Mouse (Mus musculus): ENCODE data around the gene Slc25a53. TPM values are rescaled to one million over a fixed set of nuclear protein-coding genes. Genes with fewer than 3 reads are reported as not detected.
"Not testable (repeated sequence)": the region's sequence is repeated elsewhere in the genome, so short reads cannot be mapped to it uniquely, and the experiment has no call there.

Slc25a53 gene
- 1 to 10 TPM; 1.6 to 3.7 TPM for total RNA-seq (2021)
- long read RNA-seq, experiment 1, partial matches to known transcripts, result 0 of 1 reads
- long read RNA-seq, experiment 1, other reads (novel, unspliced or antisense), result 1 of 1 reads
- long read RNA-seq, experiment 2, partial matches to known transcripts, result 0 of 1 reads
- long read RNA-seq, experiment 2, other reads (novel, unspliced or antisense), result 1 of 1 reads

- DNase-seq, result peak; percentile 87 to 90
Measured at GRCm38 (mm10) chrX:137038000-137038483, at the start of gene Slc25a53. Slc25a53 (minus strand) TSS chrX:137038302.

GRCm38 (mm10) chrX:137063202-137063601 lies 25.1 kb upstream of the Slc25a53 start:
- no peak for DNase-seq

GRCm38 (mm10) chrX:137049425-137050225 lies 11.5 kb upstream of the Slc25a53 start, which contains the start of gene Fam199x:
Fam199x (plus strand) TSS chrX:137049594.
- peak; percentile 75 to 87 for DNase-seq

- DNase-seq, result no peak
Measured at GRCm38 (mm10) chrX:137049060-137049424, 10.9 kb upstream of the Slc25a53 start.

- no peak for DNase-seq
Measured at GRCm38 (mm10) chrX:137038502-137038901, 400 bp upstream of the Slc25a53 start.

- DNase-seq, result no peak
Measured at GRCm38 (mm10) chrX:137037470-137037999, 567 bp downstream of the Slc25a53 start.

GRCm38 (mm10) chrX:137034322-137034721 lies 3.8 kb downstream of the Slc25a53 start:
- no peak for DNase-seq

GRCm38 (mm10) chrX:137031726-137032125 lies 6.4 kb downstream of the Slc25a53 start:
- DNase-seq, result no peak

GRCm38 (mm10) chrX:137030916-137031315 lies 7.2 kb downstream of the Slc25a53 start:
- no peak for DNase-seq

- DNase-seq, result peak; percentile 41 to 70
Measured at GRCm38 (mm10) chrX:137019310-137019709, 18.8 kb downstream of the Slc25a53 start.

GRCm38 (mm10) chrX:137017668-137018067 lies 20.4 kb downstream of the Slc25a53 start:
- no peak for DNase-seq

- DNase-seq, result peak; percentile 21 to 29
Measured at GRCm38 (mm10) chrX:137015099-137015709, 22.9 kb downstream of the Slc25a53 start.

- DNase-seq, result no peak
Measured at GRCm38 (mm10) chrX:136996256-136996655, 41.8 kb downstream of the Slc25a53 start.

GRCm38 (mm10) chrX:136993641-136994040 lies 44.5 kb downstream of the Slc25a53 start:
- DNase-seq, result no peak

- DNase-seq, result peak; percentile 18 to 45
Measured at GRCm38 (mm10) chrX:136992978-136993547, 45.0 kb downstream of the Slc25a53 start, which contains the start of gene Zcchc18. Zcchc18 (plus strand) TSS chrX:136993155.

GRCm38 (mm10) chrX:136992191-136992965 lies 45.7 kb downstream of the Slc25a53 start:
- DNase-seq, result no peak

- no peak for DNase-seq
Measured at GRCm38 (mm10) chrX:136991274-136991673, 46.8 kb downstream of the Slc25a53 start.

GRCm38 (mm10) chrX:136986039-136986438 lies 52.1 kb downstream of the Slc25a53 start:
- no peak for DNase-seq

GRCm38 (mm10) chrX:136978616-136979015 lies 59.5 kb downstream of the Slc25a53 start:
- no peak for DNase-seq

GRCm38 (mm10) chrX:136976424-136977084 lies 61.5 kb downstream of the Slc25a53 start, which contains the start of the genes Tmsb15l and Tmsb15b1:
Tmsb15l (minus strand) TSS chrX:136976869.
Tmsb15b1 (minus strand) TSS chrX:136976874.
- peak in 1 of 2 experiments; percentile 49 for DNase-seq

- DNase-seq, result not testable (repeated sequence)
Measured at GRCm38 (mm10) chrX:136975397-136975796, 62.7 kb downstream of the Slc25a53 start, which contains the start of gene Tmsb15b2. Tmsb15b2 (minus strand) TSS chrX:136975497.
